Mouse (Mus musculus): ENCODE data around the gene Zbtb6.

The Zbtb6 gene

GRCm38 (mm10) chr2:37442611-37443591, at the start of gene Zbtb6, which contains the start of the genes Zbtb26 and Rabgap1:
Gene Zbtb6 (minus strand): TSS chr2:37443171.
Gene Zbtb26 (minus strand): TSS chr2:37443135.
Gene Rabgap1 (plus strand): TSS chr2:37443279.
- in situ Hi-C loops (cut with MboI, MseI), result loop anchor here (25.0 kb wide), 1 partner anchor 1494 kb away; the partner anchor contains the start of genes Nr6a1 and Olfml2a

GRCm38 (mm10) chr2:37488956-37489355, 46.0 kb upstream of the Zbtb6 start:
- in situ Hi-C loops (cut with MboI, MseI), result no loop called here

GRCm38 (mm10) chr2:37486408-37486807, 43.4 kb upstream of the Zbtb6 start:
- in situ Hi-C loops (cut with MboI, MseI), result no loop called here

GRCm38 (mm10) chr2:37485370-37485769, 42.4 kb upstream of the Zbtb6 start:
- in situ Hi-C loops (cut with MboI, MseI), result no loop called here

- in situ Hi-C loops (cut with MboI, MseI), result no loop called here
Observed at GRCm38 (mm10) chr2:37484165-37484564, 41.2 kb upstream of the Zbtb6 start.

- in situ Hi-C loops (cut with MboI, MseI), result no loop called here
Observed at GRCm38 (mm10) chr2:37480039-37480438, 37.1 kb upstream of the Zbtb6 start.

GRCm38 (mm10) chr2:37479559-37479958, 36.6 kb upstream of the Zbtb6 start:
- in situ Hi-C loops (cut with MboI, MseI), result loop anchor here (5.0 kb wide), 1 partner anchor 87 kb away; no protein-coding TSS in a partner anchor

- in situ Hi-C loops (cut with MboI, MseI), result no loop called here
Observed at GRCm38 (mm10) chr2:37466266-37466665, 23.3 kb upstream of the Zbtb6 start.

GRCm38 (mm10) chr2:37460707-37461106, 17.7 kb upstream of the Zbtb6 start:
- in situ Hi-C loops (cut with MboI, MseI), result no loop called here

GRCm38 (mm10) chr2:37452376-37452760, 9.4 kb upstream of the Zbtb6 start:
- in situ Hi-C loops (cut with MboI, MseI), result no loop called here

GRCm38 (mm10) chr2:37451667-37452375, 8.8 kb upstream of the Zbtb6 start:
- in situ Hi-C loops (cut with MboI, MseI), result no loop called here

- in situ Hi-C loops (cut with MboI, MseI), result loop anchor here (25.0 kb wide), 1 partner anchor 1506 kb away; the partner anchor contains the start of genes Nr6a1 and Olfml2a
Observed at GRCm38 (mm10) chr2:37431609-37432008, 11.4 kb downstream of the Zbtb6 start.

GRCm38 (mm10) chr2:37430593-37431464, 12.1 kb downstream of the Zbtb6 start:
- in situ Hi-C loops (cut with MboI, MseI), result loop anchor here (25.0 kb wide), 1 partner anchor 1506 kb away; the partner anchor contains the start of genes Nr6a1 and Olfml2a

- in situ Hi-C loops (cut with MboI, MseI), result no loop called here
Observed at GRCm38 (mm10) chr2:37423671-37424070, 19.3 kb downstream of the Zbtb6 start.

GRCm38 (mm10) chr2:37422306-37423304, 20.4 kb downstream of the Zbtb6 start, which contains the start of gene Rc3h2:
Gene Rc3h2 (minus strand): TSS chr2:37422903.
- in situ Hi-C loops (cut with MboI, MseI), result no loop called here

GRCm38 (mm10) chr2:37421903-37422302, 21.1 kb downstream of the Zbtb6 start:
- in situ Hi-C loops (cut with MboI, MseI), result no loop called here

- in situ Hi-C loops (cut with MboI, MseI), result no loop called here
Observed at GRCm38 (mm10) chr2:37395539-37395938, 47.4 kb downstream of the Zbtb6 start.

GRCm38 (mm10) chr2:37382921-37383320, 60.0 kb downstream of the Zbtb6 start:
- in situ Hi-C loops (cut with MboI, MseI), result loop anchor here (10.0 kb wide), 1 partner anchor 392 kb away; the partner anchor contains the start of gene Crb2

GRCm38 (mm10) chr2:37380189-37380588, 62.8 kb downstream of the Zbtb6 start:
- in situ Hi-C loops (cut with MboI, MseI), result loop anchor here (10.0 kb wide), 1 partner anchor 395 kb away; the partner anchor contains the start of gene Crb2

- in situ Hi-C loops (cut with MboI, MseI), result no loop called here
Observed at GRCm38 (mm10) chr2:37376018-37376417, 67.0 kb downstream of the Zbtb6 start.

All from T-helper 1 cell (primary cell).